Mouse (Mus musculus) testis, adult 2 months (tissue): ENCODE measurements around the gene Smim17.

ENCODE experiments used
- CTCF ChIP-seq: fragments of 200-500 bp; IDR thresholded peaks from 2 replicates; pipeline ENCODE4 v1.5.1; 2012; ENCODE audit warnings: low read depth, mild to moderate bottlenecking, inconsistent platforms, low read length, moderate library complexity; ENCODE audit not compliant: control insufficient read depth, insufficient read depth, insufficient replicate concordance
- POLR2A ChIP-seq: fragments of 200-500 bp; IDR thresholded peaks from 2 replicates; pipeline ENCODE4 v1.6.1; 2012; ENCODE audit warnings: low read depth, mild to moderate bottlenecking, inconsistent platforms, low read length, moderate library complexity; ENCODE audit not compliant: control insufficient read depth

GRCm38 (mm10) chr7:6361756-6362155, 36.8 kb upstream of the Smim17 start:
- TF ChIP-seq POLR2A (no peak), CTCF (no peak)
